Mouse (Mus musculus) kidney, postnatal 14 days (tissue): ENCODE results near the gene Lss.
A peak's percentile ranks its signal among the peaks of the same experiment; 100 is the strongest.

Source experiments
- DNase-seq: peaks from one replicate; pipeline ENCODE4 v3.0.0; 2022; ENCODE audit warnings: mixed read lengths

Gene Lss

DNA sequence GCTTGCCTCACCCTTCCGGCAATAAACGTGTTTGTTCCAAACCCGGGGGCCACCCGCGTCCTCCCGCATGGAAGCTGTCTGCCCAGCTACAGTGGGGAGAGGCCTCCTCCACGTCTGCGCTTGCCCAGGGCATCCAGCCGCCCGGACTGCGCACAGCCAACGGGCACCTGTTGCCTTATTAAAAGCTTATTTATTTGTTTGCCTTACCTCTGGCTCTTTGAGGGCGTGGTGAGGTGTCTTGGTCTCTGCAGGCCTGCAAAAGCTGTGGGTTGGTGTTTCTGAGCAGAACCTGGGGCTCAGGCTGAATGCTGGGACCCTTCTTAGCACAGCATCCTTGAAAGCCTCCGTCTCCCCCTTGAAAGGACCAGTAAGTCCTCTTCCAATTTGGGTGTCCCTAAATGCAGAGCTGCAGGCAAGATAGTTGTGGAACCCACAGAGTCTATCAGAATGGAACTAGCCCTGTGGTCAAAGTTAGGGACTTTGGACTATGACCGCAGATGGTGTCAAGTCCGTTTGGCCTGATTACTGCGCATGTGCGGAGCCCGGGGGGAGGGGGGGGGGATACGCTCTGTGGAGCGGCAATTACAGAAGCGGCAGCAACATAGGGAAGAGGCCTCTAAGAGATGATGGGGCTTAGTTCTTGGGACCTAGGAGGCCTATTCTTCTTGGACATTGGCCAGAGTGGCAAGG lies 38.8 kb downstream of the Lss start:
- DNase-seq = no peak

DNA sequence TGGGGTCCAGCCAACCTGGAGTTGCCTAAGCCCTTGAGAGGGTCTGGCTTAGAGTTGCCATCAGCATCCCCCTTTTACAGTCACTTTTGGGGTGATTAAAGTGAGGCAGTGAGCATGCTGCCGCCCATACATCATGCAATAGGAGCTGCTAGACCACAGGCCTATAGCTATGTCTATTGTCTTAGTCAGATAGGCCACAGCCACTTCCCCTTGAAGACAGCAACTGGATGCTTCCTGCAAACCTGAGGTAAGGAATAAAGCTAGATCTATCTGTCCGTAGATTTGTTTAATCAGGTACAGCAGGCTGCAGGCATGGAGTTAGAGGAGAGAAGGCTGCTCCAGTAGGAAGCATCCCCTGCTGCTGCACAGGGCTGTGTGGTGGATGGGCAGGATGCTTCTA lies 39.7 kb downstream of the Lss start:
- DNase-seq = no peak

DNA sequence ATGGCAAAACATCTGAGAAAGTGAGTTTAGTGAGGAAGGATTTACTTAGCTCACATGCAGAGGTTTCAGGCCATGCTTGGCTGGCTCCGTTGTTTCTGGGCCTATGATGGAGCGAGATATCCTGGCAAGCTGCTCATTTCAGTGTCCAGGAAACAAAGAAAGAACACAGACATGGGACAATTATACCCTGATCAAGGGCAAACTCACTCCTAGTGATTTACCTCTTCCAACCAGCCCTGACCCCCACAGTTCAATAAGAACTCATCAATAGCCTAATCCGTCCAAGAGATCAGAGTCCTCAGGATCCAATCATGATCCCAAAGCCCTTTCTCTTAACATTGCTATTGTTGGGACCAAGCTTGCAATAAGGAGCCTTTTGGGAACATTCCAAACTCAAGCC lies 40.8 kb downstream of the Lss start:
- no peak for DNase-seq

DNA sequence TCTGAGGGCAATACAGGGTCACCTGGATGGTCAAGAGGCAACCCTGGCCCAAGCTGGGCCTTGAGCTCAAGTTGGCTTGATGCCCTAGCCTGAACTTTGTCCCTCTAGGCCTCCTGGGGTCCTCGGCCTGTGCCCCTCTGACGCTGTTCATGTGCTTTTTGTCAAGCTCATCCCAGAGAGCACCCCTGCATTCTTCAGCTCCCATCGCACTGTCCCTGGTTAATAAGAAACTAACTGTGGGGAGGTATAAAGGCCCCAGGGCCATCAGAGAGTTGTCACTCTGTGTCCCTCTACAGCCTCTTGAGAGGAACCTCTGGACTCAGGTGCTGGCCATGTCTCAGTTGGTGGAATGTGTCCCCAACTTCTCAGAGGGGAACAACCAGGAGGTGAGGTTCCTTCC lies 44.0 kb downstream of the Lss start, which contains the start of gene Ftcd:
TSS of gene Ftcd (plus strand) at position 275 of the 400 bp plus-strand sequence.
- peak; percentile 40 for DNase-seq

DNA sequence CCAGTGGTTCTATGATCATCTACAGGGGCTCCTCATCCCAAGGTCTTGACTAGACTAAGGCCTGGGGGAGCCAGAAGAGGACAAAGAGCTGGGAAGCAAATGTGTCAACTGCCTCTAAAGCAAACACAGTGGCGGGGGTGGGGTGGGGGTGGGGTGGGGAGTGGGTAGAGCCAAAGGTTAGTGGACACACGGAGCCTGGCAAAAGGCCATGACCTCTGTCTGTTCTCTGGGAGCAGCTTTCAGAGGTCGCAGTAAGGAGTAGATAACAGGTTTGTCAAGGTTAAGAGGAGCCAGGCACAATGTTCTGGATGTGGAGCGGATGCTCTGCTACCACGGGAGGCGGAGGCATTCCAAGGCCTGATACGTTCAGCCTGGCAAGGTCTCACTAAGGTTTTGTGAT lies 45.5 kb downstream of the Lss start:
- DNase-seq = no peak

DNA sequence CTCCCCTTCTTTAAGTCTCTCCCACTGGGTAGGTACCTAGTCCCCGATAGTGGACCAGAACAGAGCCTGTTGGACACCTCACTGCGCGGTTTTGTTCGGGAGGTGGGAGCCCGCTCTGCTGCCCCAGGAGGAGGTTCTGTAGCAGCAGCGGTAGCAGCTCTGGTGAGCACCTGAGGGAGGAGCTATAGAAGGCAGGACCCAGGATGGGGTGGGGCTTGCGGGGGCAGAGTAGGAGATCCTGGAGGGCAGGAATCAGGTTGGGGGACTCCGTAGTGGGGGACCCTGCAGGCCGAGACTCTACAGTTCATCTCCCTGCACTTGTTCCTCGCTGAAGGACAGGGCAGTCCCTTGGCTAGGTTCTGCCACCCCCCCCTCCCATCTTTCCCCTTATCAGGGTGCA lies 52.8 kb downstream of the Lss start:
- DNase-seq = no peak

DNA sequence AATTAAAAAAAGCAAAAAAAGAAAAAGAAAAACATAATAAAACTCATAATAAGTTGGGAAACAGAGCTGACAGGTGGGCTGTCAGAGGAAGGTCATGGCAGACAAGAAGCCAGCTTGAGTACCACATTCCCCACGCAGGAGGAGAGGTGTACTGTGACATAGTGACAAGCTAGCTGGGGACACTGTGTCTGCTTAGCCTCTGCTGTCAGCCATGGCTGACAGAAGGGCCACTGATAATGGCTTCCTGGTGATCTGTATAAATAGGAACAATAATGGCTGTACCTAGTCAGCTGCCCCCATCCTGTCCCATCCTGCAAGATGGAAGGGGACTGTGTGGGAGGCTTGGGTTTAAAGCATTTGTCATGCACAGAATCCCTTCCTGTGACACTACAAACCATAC lies 54.8 kb downstream of the Lss start:
- DNase-seq = no peak

DNA sequence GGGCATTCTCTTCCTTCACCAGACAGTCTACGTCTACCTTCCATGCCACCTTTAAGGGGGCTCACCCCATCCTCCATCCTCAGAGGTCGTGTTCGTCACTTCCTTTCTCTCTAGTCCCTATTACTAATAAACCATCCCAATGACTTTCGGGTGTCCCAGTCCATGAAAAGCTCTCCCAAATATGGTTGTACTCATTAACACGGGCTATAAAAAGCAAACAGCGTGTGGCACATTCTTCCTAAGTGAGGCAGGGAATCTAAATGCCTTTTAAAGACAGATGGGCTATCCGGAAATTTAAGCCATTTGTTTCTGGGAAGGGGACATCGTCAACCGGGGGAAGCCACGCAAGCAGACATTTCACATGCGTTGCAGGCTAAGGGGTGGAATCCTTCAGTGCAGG lies 58.8 kb downstream of the Lss start:
- DNase-seq = no peak

DNA sequence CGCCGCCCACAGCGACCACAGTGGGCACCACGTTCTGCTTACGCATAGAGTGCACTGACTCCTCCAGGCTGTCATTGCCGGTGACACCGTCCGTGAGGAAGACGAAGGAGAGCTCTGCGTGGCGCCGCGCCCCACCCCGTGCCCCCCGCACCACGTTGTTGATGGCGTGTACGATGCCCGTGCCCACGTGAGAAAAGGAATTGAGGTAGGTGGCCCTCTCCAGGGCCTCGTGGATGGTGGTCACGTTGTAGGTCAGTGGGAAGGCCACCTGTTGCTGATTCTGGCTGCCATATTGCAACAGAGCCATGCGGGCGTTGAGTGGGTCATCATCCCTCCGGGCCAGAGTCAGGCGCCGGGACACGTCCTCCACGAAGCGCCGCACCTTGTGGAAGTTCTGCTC lies 65.0 kb downstream of the Lss start:
- no peak for DNase-seq

DNA sequence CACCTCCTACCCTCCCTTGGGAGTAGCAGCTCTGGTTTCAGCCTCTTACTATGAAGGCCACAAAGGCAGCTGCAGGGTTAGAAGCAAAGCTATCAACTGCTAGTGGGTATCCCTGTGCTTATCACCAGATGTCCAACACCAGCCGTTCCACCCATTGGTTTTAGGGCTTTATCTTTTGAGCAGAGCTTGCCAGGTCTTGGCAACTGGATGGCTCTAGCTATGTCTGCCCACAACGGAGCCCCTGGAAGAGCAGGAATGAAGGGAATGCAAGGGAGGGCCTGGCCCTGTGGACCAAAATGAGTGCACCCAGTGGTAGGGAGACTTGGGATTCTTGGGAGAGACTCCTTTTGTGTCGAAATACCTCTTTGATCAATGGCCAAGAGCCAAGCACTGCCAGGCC lies 71.3 kb downstream of the Lss start:
- DNase-seq = no peak
